Mouse (Mus musculus) intestine, postnatal 0 days (tissue): ENCODE data around the gene Ddx10. TPM values are rescaled to one million over a fixed set of nuclear protein-coding genes. Genes with fewer than 3 reads are reported as not detected.
"Not testable (repeated sequence)": the region's sequence is repeated elsewhere in the genome, so short reads cannot be mapped to it uniquely, and the experiment has no call there.

ENCODE experiments used
- ATAC-seq: fragments of 200-750 bp; cut with Nextera tagmentation; 2 replicates; pipeline ENCODE4 v1.8.0; 2017; ENCODE audit warnings: mild to moderate bottlenecking, moderate TSS enrichment, moderate library complexity
- H3K27ac ChIP-seq: fragments of 300-500 bp; sonication (generic); 2 replicates; pipeline ENCODE4 v1.5.1; 2014; ENCODE audit warnings: mild to moderate bottlenecking, low read depth, low read length, moderate library complexity
- H3K27me3 ChIP-seq: fragments of 300-500 bp; sonication (generic); replicated peaks from 2 replicates; pipeline ENCODE4 v1.6.1; 2014; ENCODE audit warnings: low read length, mixed read lengths; ENCODE audit not compliant: control insufficient read depth, insufficient read depth
- H3K36me3 ChIP-seq: fragments of 300-500 bp; sonication (generic); 2 replicates; pipeline ENCODE4 v1.6.1; 2014; ENCODE audit warnings: mild to moderate bottlenecking, moderate library complexity; ENCODE audit not compliant: control insufficient read depth, insufficient read depth
- H3K4me1 ChIP-seq: fragments of 300-500 bp; sonication (generic); replicated peaks from 2 replicates; pipeline ENCODE4 v1.6.1; 2014; ENCODE audit warnings: antibody characterized with exemption, low read length, mixed read lengths; ENCODE audit not compliant: control insufficient read depth, insufficient read depth
- H3K4me2 ChIP-seq: fragments of 300-500 bp; sonication (generic); replicated peaks from 2 replicates; pipeline ENCODE4 v1.6.1; 2014; ENCODE audit warnings: low read depth, mild to moderate bottlenecking, moderate library complexity
- H3K4me3 ChIP-seq: fragments of 300-500 bp; sonication (generic); 2 replicates; pipeline ENCODE4 v1.5.1; 2014; ENCODE audit warnings: low read depth, low read length
- H3K9ac ChIP-seq: fragments of 300-500 bp; sonication (generic); 2 replicates; pipeline ENCODE4 v1.6.1; 2014; ENCODE audit warnings: mild to moderate bottlenecking, low read depth, low read length
- H3K9me3 ChIP-seq: fragments of 300-500 bp; sonication (generic); 2 replicates; pipeline ENCODE4 v1.6.1; 2016; ENCODE audit warnings: mixed run types; ENCODE audit not compliant: control insufficient read depth
- CTCF ChIP-seq: sonication (generic); IDR thresholded peaks from 2 replicates; pipeline ENCODE4 v1.5.1; 2016; ENCODE audit warnings: low read depth, mild to moderate bottlenecking, control low read depth, antibody characterized with exemption, moderate library complexity
- WGBS: fragments of 180-500 bp; shearing (Covaris S2); extraction: QIAGEN DNeasy Blood & Tissue Kit; methylation state at CpG from one replicate; pipeline ENCODE4 v1.1.7; 2014; 5-methylcytosine and 5-hydroxymethylcytosine counted together
- polyA plus RNA-seq: library from polyadenylated mRNA; unstranded; fragments of >200 nt; fragmentation: Nextera tagmentation; extraction: Ambion mirVana; gene quantifications from 2 replicates; pipeline ENCODE4 v1.2.1, GENCODE M21; 2015

The Ddx10 gene
- polyA plus RNA-seq, 1 experiment from 2014 or later = 12.5 TPM

GRCm38 (mm10) chr9:53218181-53218580, 29.7 kb downstream of the Ddx10 start:
- ATAC-seq = no peak
- 79% methylated on average over 2 of the region's 2 CpGs for WGBS
- TF ChIP-seq CTCF = peak; percentile 67
- Histone ChIP-seq H3K9ac (no peak overlapping the region), H3K36me3 (peaks cover 6% of the 10 kb centered on the region; the same call in 1 of the 2 replicates), H3K4me3 (no peak overlapping the region), H3K27ac (no peak overlapping the region), H3K27me3 (no peaks in the 10 kb centered on the region), H3K4me1 (no peaks in the 10 kb centered on the region), H3K4me2 (no peak overlapping the region), H3K9me3 (no peaks in the 10 kb centered on the region)

GRCm38 (mm10) chr9:53208283-53208682, 39.6 kb downstream of the Ddx10 start:
- Histone ChIP-seq H3K4me2 (no peak overlapping the region), H3K9ac (no peak overlapping the region), H3K9me3 (no peaks in the 10 kb centered on the region), H3K27ac (no peak overlapping the region), H3K4me1 (no peaks in the 10 kb centered on the region), H3K36me3 (peaks cover 6% of the 10 kb centered on the region; the same call in 1 of the 2 replicates), H3K27me3 (no peaks in the 10 kb centered on the region), H3K4me3 (no peak overlapping the region)
- no peak for TF ChIP-seq CTCF
- ATAC-seq = no peak
- WGBS = 67% methylated on average over 4 of the region's 4 CpGs

GRCm38 (mm10) chr9:53174590-53174989, 73.3 kb downstream of the Ddx10 start:
- 73% methylated on average over 2 of the region's 2 CpGs for WGBS
- Histone ChIP-seq H3K27me3 (no peaks in the 10 kb centered on the region), H3K4me2 (no peak overlapping the region), H3K27ac (no peak overlapping the region), H3K4me1 (no peaks in the 10 kb centered on the region), H3K36me3 (no peaks in the 10 kb centered on the region; the same call in 1 of the 2 replicates), H3K4me3 (no peak overlapping the region), H3K9me3 (no peaks in the 10 kb centered on the region), H3K9ac (no peak overlapping the region)
- TF ChIP-seq CTCF = no peak
- no peak for ATAC-seq

- no peaks in the 10 kb centered on the region; the same call in 1 of the 2 replicates for H3K36me3 ChIP-seq
- no peak overlapping the region for H3K27ac ChIP-seq
- no peak overlapping the region for H3K4me2 ChIP-seq
- no peak for ATAC-seq
- H3K4me1 ChIP-seq = no peaks in the 10 kb centered on the region
- 64% methylated on average over 2 of the region's 2 CpGs for WGBS
- H3K9me3 ChIP-seq = no peaks in the 10 kb centered on the region
- no peaks in the 10 kb centered on the region for H3K27me3 ChIP-seq
- TF ChIP-seq CTCF = peak; percentile 50
- no peak overlapping the region for H3K9ac ChIP-seq
- H3K4me3 ChIP-seq = no peak overlapping the region
These were observed 74.6 kb downstream of the Ddx10 start for GRCm38 (mm10) chr9:53173258-53173657.

GRCm38 (mm10) chr9:53144266-53144665, 103.6 kb downstream of the Ddx10 start:
- H3K4me3 ChIP-seq = no peak overlapping the region
- no peaks in the 10 kb centered on the region for H3K27me3 ChIP-seq
- H3K27ac ChIP-seq = no peak overlapping the region
- no peak overlapping the region for H3K9ac ChIP-seq
- no peaks in the 10 kb centered on the region for H3K4me1 ChIP-seq
- no peak for ATAC-seq
- no peaks in the 10 kb centered on the region for H3K36me3 ChIP-seq
- TF ChIP-seq CTCF = peak; percentile 91
- no peaks in the 10 kb centered on the region for H3K9me3 ChIP-seq
- no peak overlapping the region for H3K4me2 ChIP-seq
- WGBS = 36% methylated on average over 4 of the region's 4 CpGs

- H3K36me3 ChIP-seq = no peaks in the 10 kb centered on the region
- H3K4me1 ChIP-seq = no peaks in the 10 kb centered on the region
- no peak for TF ChIP-seq CTCF
- no peak overlapping the region for H3K4me3 ChIP-seq
- no peak overlapping the region for H3K4me2 ChIP-seq
- ATAC-seq = no peak
- H3K9me3 ChIP-seq = no peaks in the 10 kb centered on the region
- no peak overlapping the region for H3K27ac ChIP-seq
- no peaks in the 10 kb centered on the region for H3K27me3 ChIP-seq
- H3K9ac ChIP-seq = no peak overlapping the region
- WGBS = 96% methylated on average over 2 of the region's 2 CpGs
These were observed 104.3 kb downstream of the Ddx10 start for GRCm38 (mm10) chr9:53143508-53143907.

- not testable (repeated sequence) for H3K36me3 ChIP-seq, H3K4me2 ChIP-seq, ATAC-seq, H3K9ac ChIP-seq, H3K9me3 ChIP-seq, H3K27me3 ChIP-seq, H3K4me1 ChIP-seq, H3K27ac ChIP-seq, H3K4me3 ChIP-seq
- WGBS = 90% methylated on average over 1 of the region's 1 CpGs
These were observed 105.4 kb downstream of the Ddx10 start for GRCm38 (mm10) chr9:53142424-53142823.
